ENCODE assay signal across 12 mouse cellular contexts in genomic region chr11:90419706-90420105, GRCm38 (mm10). TPM values are rescaled to one million over a fixed set of nuclear protein-coding genes. Genes with fewer than 3 reads are reported as not detected.
DNase-seq lines count a peak whose midpoint lies in the region; ATAC-seq and TF ChIP-seq lines count a peak whose summit lies in the region.
"Had no signal": no experiment of that assay in that cellular context is flagged by ENCODE, and none has a peak within 500 bp of the region (broad histone marks: within the 10 kb centered on the region; RNA-seq: fewer than 3 reads in every experiment).

No protein-coding gene starts in this region.

- H3K4me3 ChIP-seq in layer of hippocampus, adult 2 months: no peak overlapping the region

- peak; percentile 62 for ATAC-seq in megakaryocyte progenitor cell, adult 5-6 weeks (replicated peaks; ENCODE audit: poor library complexity)

- TF ChIP-seq CTCF in layer of hippocampus, adult 2 months (conservative IDR thresholded peaks at IDR 0.05): no peak

- H3K27ac ChIP-seq in layer of hippocampus, adult 2 months: 0 out of 2 replicates have a peak overlapping the region, but pooled peaks have one; percentile 11
- H3K27ac ChIP-seq: stomach, postnatal 0 days had no signal

- no peak for DNase-seq in layer of hippocampus, adult 2 months (ENCODE audit: low spot score in 2 of 2)
- DNase-seq in layer of hippocampus, adult 8-10 months (ENCODE audit: low spot score in 2 of 2): no peak
- DNase-seq in CD4-positive, CD25-positive, alpha-beta regulatory T cell, adult 2 months (ENCODE audit: low read depth, low spot score): peak; percentile 20
- peak; percentile 12 for DNase-seq in c-Kit-positive CD71-negative TER-119-negative erythroid progenitor cells, embryonic 14.5 days (ENCODE audit: low read depth)
- DNase-seq in adipocyte (ENCODE audit: low spot score): no peak
- DNase-seq in lung, postnatal 25 days (ENCODE audit: low spot score): no peak
- DNase-seq: adrenal gland, postnatal 14 days; kidney, adult 2 months; midbrain, embryonic 14.5 days; spleen, adult 18-20 months had no signal

RNA-seq across cellular contexts. Expression of gene Hlf, which starts 29.0 kb away (rescaled TPM):
- total RNA-seq in layer of hippocampus, adult 2 months (2021): 10 to 100 TPM; 87.7 to 88.2 TPM
- 100 to 1,000 TPM in 2 of 4 experiments, 10 to 100 TPM in 2; 87.7 to 108 (median 98.0) TPM for total RNA-seq in layer of hippocampus, adult 8-10 months (2022)
- total RNA-seq in megakaryocyte progenitor cell, adult 5-6 weeks (2015): 17.7 and 20.0 TPM in 2 replicates
- total RNA-seq in megakaryocyte progenitor cell, adult 5-6 weeks (2017): 2.5 and 13.2 TPM in 2 replicates

Comparison
In these comparisons a context has a peak if more than half of its experiments do, and no peak if none do; other contexts are left out.
1. DNase-seq: peak in CD4-positive, CD25-positive, alpha-beta regulatory T cell, adult 2 months (single experiment) and c-Kit-positive CD71-negative TER-119-negative erythroid progenitor cells, embryonic 14.5 days (single experiment); none in layer of hippocampus, adult 2 months (0 of 2), layer of hippocampus, adult 8-10 months (0 of 2), adipocyte (single experiment) and lung, postnatal 25 days (single experiment).
2. RNA of gene Hlf, which starts 29.0 kb away (total RNA-seq): 87.7 to 108 TPM in layer of hippocampus, adult 8-10 months and 87.7 to 88.2 TPM in layer of hippocampus, adult 2 months; 2.5 to 20.0 TPM in megakaryocyte progenitor cell, adult 5-6 weeks; every median in the first group is over 4 times any median in the second.